Mouse (Mus musculus) testis, adult 2 months (tissue): ENCODE data around the gene Ltb. TPM values are rescaled to one million over a fixed set of nuclear protein-coding genes. Genes with fewer than 3 reads are reported as not detected.

ENCODE experiments used
- H3K27ac ChIP-seq: fragments of 200-500 bp; 2 replicates; pipeline ENCODE4 v1.5.1; 2012; ENCODE audit warnings: low read depth, low read length; ENCODE audit not compliant: control insufficient read depth, insufficient read depth
- H3K27me3 ChIP-seq: fragments of 200-500 bp; 2 replicates; pipeline ENCODE4 v1.6.1; 2012; ENCODE audit warnings: mild to moderate bottlenecking, low read length, moderate library complexity; ENCODE audit not compliant: control insufficient read depth, insufficient read depth
- H3K36me3 ChIP-seq: fragments of 200-500 bp; 2 replicates; pipeline ENCODE4 v1.6.1; 2012; ENCODE audit warnings: mild to moderate bottlenecking, low read length; ENCODE audit not compliant: control insufficient read depth, insufficient read depth
- H3K4me1 ChIP-seq: fragments of 200-500 bp; 2 replicates; pipeline ENCODE4 v1.6.1; 2012; ENCODE audit warnings: low read length; ENCODE audit not compliant: control insufficient read depth, insufficient read depth
- H3K4me3 ChIP-seq: fragments of 200-500 bp; 2 replicates; pipeline ENCODE4 v1.5.1; 2012; ENCODE audit warnings: low read depth, mild to moderate bottlenecking, low read length, moderate library complexity, mixed read lengths; ENCODE audit not compliant: control insufficient read depth
- CTCF ChIP-seq: fragments of 200-500 bp; IDR thresholded peaks from 2 replicates; pipeline ENCODE4 v1.5.1; 2012; ENCODE audit warnings: low read depth, mild to moderate bottlenecking, inconsistent platforms, low read length, moderate library complexity; ENCODE audit not compliant: control insufficient read depth, insufficient read depth, insufficient replicate concordance
- POLR2A ChIP-seq: fragments of 200-500 bp; IDR thresholded peaks from 2 replicates; pipeline ENCODE4 v1.6.1; 2012; ENCODE audit warnings: low read depth, mild to moderate bottlenecking, inconsistent platforms, low read length, moderate library complexity; ENCODE audit not compliant: control insufficient read depth
- polyA plus RNA-seq: library from polyadenylated mRNA; depleted of rRNA; stranded (reverse); fragments of >200 nt; gene quantifications from 2 replicates; pipeline ENCODE4 v1.2.3, GENCODE M21; 2012

Gene Ltb
- polyA plus RNA-seq, 1 experiment: 0.86 TPM

DNA sequence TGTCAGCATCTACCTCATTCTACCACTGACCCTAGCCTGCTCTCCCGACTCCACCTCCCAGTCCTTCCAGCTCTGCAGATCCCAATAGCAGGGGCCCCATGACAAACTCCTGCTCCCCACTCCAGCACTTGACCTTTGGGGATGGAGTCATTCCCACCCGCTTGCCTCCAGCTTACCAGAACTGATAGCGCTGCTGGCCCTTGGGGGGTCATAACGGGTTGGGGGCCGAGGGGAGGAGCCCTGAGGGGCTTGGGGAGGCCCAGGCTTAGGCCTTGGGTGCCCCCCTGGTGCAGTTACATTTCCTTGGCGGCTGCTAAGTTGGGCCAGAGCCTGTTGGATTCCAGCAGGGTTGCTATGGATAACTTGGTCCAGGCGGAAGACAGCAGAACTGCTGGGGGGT is 39.6 kb upstream of the Ltb start:
- H3K4me1 ChIP-seq: peaks cover 2% of the 10 kb centered on the region
- TF ChIP-seq POLR2A (no peak), CTCF (no peak)
- H3K27ac ChIP-seq: no peak overlapping the region
- no peaks in the 10 kb centered on the region for H3K27me3 ChIP-seq
- peaks cover 29% of the 10 kb centered on the region for H3K36me3 ChIP-seq
- no peak overlapping the region for H3K4me3 ChIP-seq

DNA sequence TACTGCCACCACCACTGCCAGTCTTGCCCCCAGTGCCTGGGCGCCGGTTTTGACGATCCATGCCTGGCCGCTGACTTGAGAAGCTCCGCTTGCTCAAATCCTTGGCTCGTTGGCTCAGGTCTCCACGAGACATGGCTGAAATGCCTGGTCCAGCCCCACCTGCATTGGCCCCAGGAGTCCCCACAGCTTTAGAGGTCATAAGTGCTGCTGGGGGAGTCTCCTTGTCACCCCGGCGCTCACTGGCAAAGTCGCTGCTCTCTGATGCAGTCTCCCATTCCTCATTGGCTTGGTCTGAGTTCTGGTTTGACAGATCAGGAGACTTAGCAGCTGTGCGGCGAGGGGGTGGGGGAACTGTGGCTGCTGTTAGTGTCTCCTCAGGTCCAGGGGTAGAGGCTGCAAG is 38.8 kb upstream of the Ltb start:
- Histone ChIP-seq H3K27me3 (no peaks in the 10 kb centered on the region), H3K4me1 (peaks cover 2% of the 10 kb centered on the region), H3K36me3 (peaks cover 28% of the 10 kb centered on the region), H3K4me3 (no peak overlapping the region), H3K27ac (no peak overlapping the region)
- TF ChIP-seq CTCF (0 out of 2 replicates have a peak, but pooled peaks have one; percentile 1), POLR2A (no peak)

DNA sequence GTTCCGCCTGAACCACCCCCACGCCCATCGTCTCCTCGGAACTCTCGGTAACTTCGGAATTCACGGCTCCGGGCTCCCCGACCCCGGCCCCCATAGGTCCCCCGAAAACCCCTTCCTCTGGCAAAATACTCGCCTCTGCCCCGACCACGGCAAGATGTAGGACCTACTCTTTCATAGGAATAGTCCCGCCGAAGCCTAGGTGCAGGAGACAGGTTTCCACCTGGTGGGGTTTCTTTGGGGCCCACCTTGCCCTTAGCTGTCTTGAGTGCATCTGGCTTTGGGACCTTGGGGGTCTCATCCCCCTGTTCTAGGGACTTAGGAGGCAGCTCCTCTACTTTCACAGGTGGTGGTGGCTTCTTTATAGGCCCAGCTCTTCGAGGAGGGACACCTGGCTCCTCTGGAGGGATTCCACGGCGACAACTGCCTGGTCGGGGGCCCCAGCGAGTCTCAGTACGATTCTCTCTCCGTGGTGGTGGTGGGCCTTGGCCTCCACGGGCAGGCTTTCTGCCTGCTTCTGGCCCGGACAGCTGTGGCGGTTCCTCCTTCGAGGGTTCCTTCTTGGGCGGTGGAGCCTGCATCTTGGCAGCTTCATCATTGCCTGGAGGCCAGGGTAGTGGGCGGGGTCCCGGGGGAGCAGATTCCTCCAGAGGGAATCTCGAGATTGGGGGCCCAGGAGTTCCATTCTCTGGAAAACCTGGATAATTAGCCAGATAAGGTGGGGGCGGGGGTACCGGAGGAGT is 37.6 kb upstream of the Ltb start:
- Histone ChIP-seq H3K4me1 (peaks cover 2% of the 10 kb centered on the region), H3K36me3 (peaks cover 30% of the 10 kb centered on the region), H3K27ac (no peak overlapping the region), H3K27me3 (no peaks in the 10 kb centered on the region), H3K4me3 (no peak overlapping the region)
- TF ChIP-seq CTCF (no peak), POLR2A (no peak)

DNA sequence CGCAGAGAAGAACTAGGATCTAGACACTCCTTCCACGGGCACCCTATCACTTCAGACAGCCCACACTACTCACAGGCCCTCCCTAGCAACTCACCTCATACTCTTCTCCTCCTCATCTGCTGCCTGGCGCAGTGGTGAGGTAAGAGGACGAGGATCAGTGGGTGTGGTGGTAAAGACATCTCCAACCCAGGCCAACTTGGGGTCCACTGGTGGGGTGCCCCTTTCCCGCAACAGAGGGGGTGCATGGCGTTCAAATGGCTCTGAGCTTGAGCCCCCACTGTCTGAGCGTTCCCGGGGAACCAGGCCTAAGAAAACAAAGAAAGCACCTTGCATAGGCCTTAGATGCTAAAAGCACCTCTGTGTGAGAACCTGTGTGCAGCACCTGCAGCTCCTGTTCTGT is 37.0 kb upstream of the Ltb start:
- Histone ChIP-seq H3K4me3 (no peak overlapping the region), H3K36me3 (peaks cover 30% of the 10 kb centered on the region), H3K27ac (no peak overlapping the region), H3K4me1 (peaks cover 2% of the 10 kb centered on the region), H3K27me3 (no peaks in the 10 kb centered on the region)
- TF ChIP-seq POLR2A: no peak

DNA sequence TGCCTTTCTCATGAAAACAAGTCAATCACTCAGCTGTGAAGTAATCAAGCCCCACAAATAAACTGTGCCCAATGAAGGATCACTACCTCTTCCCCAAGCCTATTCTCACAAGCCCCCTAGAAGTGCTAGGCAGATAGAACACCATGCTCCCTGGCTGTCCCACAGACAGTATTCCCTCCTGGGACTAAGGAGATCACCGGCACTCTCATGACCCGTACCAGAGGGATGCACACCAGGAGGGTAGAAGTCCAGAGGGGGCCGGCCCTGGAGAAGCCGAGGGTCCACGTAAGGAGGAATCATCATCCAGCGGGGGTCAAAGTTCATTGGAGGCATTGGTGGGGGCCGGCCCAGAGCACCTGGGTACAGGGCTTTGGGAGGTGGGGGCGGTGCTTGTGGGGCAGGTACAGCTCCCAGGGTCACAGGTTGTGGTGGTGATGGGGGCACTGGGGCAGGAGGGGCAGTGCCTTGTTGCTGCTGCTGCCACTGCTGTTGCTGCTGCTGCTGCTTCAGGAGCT is 36.5 kb upstream of the Ltb start:
- peaks cover 2% of the 10 kb centered on the region for H3K4me1 ChIP-seq

DNA sequence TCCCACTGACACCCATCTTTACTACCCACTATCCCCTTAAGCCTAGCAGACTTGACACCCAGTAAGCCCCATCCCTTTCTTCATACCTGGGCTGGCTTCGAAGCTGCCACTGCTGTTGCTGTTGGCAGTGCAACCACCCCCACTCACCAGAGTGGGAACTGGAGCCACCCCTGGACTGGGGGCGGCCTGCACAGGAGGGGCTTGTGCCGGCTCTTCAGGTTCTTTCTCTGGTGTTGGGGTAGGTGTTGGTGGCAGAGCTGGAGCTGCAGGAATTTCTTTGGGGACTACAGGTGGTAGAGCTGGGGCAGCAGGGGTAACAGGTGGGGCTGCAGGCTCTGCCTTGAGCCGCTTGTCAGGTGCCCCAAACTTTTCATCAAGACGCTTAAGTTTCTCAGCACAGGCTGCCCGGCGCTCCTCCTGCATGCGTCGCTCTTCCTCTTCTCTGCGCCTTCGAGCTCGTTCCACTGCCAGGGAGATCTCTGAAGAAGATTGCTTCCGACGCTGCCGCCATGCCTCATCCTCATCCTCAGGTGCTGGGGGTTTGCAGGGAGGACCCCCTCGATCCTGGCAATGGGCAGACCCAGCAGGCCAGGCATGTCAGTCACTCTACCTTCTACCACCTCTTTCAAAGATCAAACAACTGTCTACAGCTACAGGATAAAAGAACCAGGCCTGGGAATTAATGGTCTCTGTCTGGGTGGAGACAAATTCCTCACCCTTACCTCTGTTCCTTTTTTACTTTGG is 35.2 kb upstream of the Ltb start:
- peaks cover 24% of the 10 kb centered on the region for H3K36me3 ChIP-seq
- no peak overlapping the region for H3K4me3 ChIP-seq
- H3K4me1 ChIP-seq: peaks cover 6% of the 10 kb centered on the region
- H3K27ac ChIP-seq: no peak overlapping the region
- no peaks in the 10 kb centered on the region for H3K27me3 ChIP-seq
- TF ChIP-seq POLR2A (no peak), CTCF (no peak)

More for the DNA sequence above, 36.5 kb upstream of the Ltb start:
- Histone ChIP-seq H3K4me3 (no peak overlapping the region), H3K27ac (no peak overlapping the region), H3K27me3 (no peaks in the 10 kb centered on the region), H3K36me3 (peaks cover 28% of the 10 kb centered on the region)
- no peak for TF ChIP-seq POLR2A
- no peak for TF ChIP-seq CTCF

DNA sequence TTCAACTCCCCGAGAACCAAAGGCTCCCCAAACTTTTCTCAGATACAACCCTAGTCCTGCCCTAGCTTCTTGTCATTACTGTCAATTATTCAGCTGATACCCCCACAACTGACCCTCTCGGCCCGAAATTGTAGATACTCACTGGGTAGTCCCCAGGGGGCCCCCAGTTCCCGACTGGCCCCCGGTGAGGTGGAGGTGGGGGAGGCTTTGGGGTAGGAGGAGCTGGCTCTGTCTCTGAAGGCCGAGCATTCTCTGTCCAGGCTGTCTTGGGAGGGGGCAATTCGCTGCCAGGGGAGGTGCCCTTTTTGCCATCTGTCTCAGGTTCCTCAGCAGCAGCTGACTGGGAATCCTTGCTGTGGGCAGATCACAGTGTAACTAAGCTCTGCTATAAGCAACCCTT is 34.6 kb upstream of the Ltb start:
- peaks cover 6% of the 10 kb centered on the region for H3K4me1 ChIP-seq
- peaks cover 24% of the 10 kb centered on the region for H3K36me3 ChIP-seq
- TF ChIP-seq POLR2A: no peak
- TF ChIP-seq CTCF: no peak
- H3K27ac ChIP-seq: no peak overlapping the region
- H3K4me3 ChIP-seq: no peak overlapping the region
- H3K27me3 ChIP-seq: no peaks in the 10 kb centered on the region
